Mouse (Mus musculus) lung, adult 2 months (tissue): ENCODE results near the gene 5830411N06Rik. TPM values are rescaled to one million over a fixed set of nuclear protein-coding genes. Genes with fewer than 3 reads are reported as not detected.

ENCODE experiments used
- DNase-seq: peaks from one replicate; pipeline ENCODE4 v3.0.0; 2022
- H3K4me1 ChIP-seq: fragments of 200-500 bp; 2 replicates; pipeline ENCODE4 v1.6.1; 2011; ENCODE audit warnings: low read length; ENCODE audit not compliant: control insufficient read depth, insufficient read depth
- H3K4me3 ChIP-seq: fragments of 200-500 bp; replicated peaks from 2 replicates; pipeline ENCODE3; 2011; ENCODE audit warnings: low read depth, mild to moderate bottlenecking, control low read depth, low read length; ENCODE audit errors: extremely low read depth
- CTCF ChIP-seq: fragments of 200-500 bp; IDR thresholded peaks from 2 replicates; pipeline ENCODE4 v1.5.1; 2011; ENCODE audit warnings: mild to moderate bottlenecking, low read length, control low read depth; ENCODE audit not compliant: insufficient read depth
- POLR2A ChIP-seq: fragments of 200-500 bp; IDR thresholded peaks from 2 replicates; pipeline ENCODE4 v1.6.1; 2011; ENCODE audit warnings: low read depth, mild to moderate bottlenecking, control low read depth, low read length, borderline replicate concordance; ENCODE audit errors: extremely low read depth
- WGBS: fragments of 180-500 bp; shearing (Covaris S2); methylation state at CpG from one replicate; pipeline ENCODE4 v1.1.7; 2018; 5-methylcytosine and 5-hydroxymethylcytosine counted together
- polyA plus RNA-seq: library from polyadenylated mRNA; depleted of rRNA; stranded (reverse); fragments of >200 nt; gene quantifications from 2 replicates; pipeline ENCODE4 v1.2.3, GENCODE M21; 2012; rRNA removed

The 5830411N06Rik gene
- polyA plus RNA-seq, 1 experiment, result 0.78 TPM

GRCm38 (mm10) chr7:140321135-140321534, 74.1 kb downstream of the 5830411N06Rik start:
- Histone ChIP-seq H3K4me1 (no peaks in the 10 kb centered on the region), H3K4me3 (no peak overlapping the region)
- no peak for DNase-seq
- TF ChIP-seq CTCF (no peak), POLR2A (no peak)

DNA sequence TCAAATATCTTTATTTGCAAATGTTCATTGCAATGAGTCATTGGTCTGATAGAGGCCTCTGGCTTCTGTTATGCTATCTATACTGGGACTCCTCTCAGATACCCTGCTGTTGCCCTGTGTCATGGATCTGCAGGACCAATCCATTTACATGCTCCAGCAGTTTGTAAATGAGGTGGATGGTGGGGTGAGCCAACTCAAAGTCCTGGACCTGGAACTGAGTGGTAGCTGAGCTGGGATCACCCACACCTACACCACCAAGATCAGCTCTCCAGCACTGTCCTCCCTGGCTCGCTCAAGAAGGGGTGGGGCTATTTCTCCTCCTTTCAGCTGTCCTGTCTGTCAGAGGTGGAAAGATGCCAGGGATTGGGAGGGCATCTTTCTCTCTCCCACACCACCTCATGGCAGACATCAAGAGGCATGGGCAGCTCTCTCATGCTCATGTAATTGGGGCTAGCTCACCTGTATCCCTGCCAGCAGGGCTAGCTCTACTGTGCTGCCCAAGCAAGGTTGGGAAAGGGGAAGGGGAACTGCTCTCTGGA, 82.8 kb downstream of the 5830411N06Rik start:
- Histone ChIP-seq H3K4me3 (no peak overlapping the region), H3K4me1 (no peaks in the 10 kb centered on the region)
- no peak for DNase-seq
- TF ChIP-seq CTCF (no peak), POLR2A (no peak)
- 28% methylated on average over 1 of the region's 1 CpGs for WGBS

GRCm38 (mm10) chr7:140333717-140334116, 86.6 kb downstream of the 5830411N06Rik start, which contains the start of gene Olfr527:
Gene Olfr527 (plus strand): TSS chr7:140334017.
- Histone ChIP-seq H3K4me3 (no peak within 1 kb of the TSS), H3K4me1 (no peaks in the 10 kb centered on the region)
- WGBS, result 82% methylated on average over 2 of the region's 2 CpGs
- no peak for DNase-seq
- TF ChIP-seq CTCF, result no peak
- TF ChIP-seq POLR2A, result no peak

Other genes starting within 250 kb of the 5830411N06Rik start
- 75.7 and 85.5 TPM in 2 replicates for gene Zfp511, start 210.9 kb upstream of the 5830411N06Rik start, polyA plus RNA-seq
- 19.4 and 25.3 TPM in 2 replicates for gene Tubgcp2, start 210.6 kb upstream of the 5830411N06Rik start, polyA plus RNA-seq
- not detected in 2 replicates for gene Msx3, start 198.2 kb upstream of the 5830411N06Rik start, polyA plus RNA-seq
- 0.20 and 0.27 TPM in 2 replicates for gene Caly, start 164.7 kb upstream of the 5830411N06Rik start, polyA plus RNA-seq
- not detected in 2 replicates for gene Prap1, start 153.9 kb upstream of the 5830411N06Rik start, polyA plus RNA-seq
- 20.4 and 27.3 TPM in 2 replicates for gene Fuom, start 144.8 kb upstream of the 5830411N06Rik start, polyA plus RNA-seq
- 6.7 and 11.2 TPM in 2 replicates for gene Paox, start 131.5 kb upstream of the 5830411N06Rik start, polyA plus RNA-seq
- 62.4 and 71.8 TPM in 2 replicates for gene Echs1, start 130.8 kb upstream of the 5830411N06Rik start, polyA plus RNA-seq
- gene Mtg1, start 109.7 kb upstream of the 5830411N06Rik start, polyA plus RNA-seq, result 14.7 and 18.2 TPM in 2 replicates
- gene Sprn, start 92.4 kb upstream of the 5830411N06Rik start, polyA plus RNA-seq, result 0.25 and 0.27 TPM in 2 replicates
- not detected in 2 replicates for gene Olfr522, start 82.5 kb upstream of the 5830411N06Rik start, polyA plus RNA-seq
- not detected in 2 replicates for gene Olfr523, start 74.1 kb upstream of the 5830411N06Rik start, polyA plus RNA-seq
- not detected in 2 replicates for gene Olfr524, start 41.3 kb upstream of the 5830411N06Rik start, polyA plus RNA-seq
- 1.7 and 2.8 TPM in 2 replicates for gene Cd163l1, start 29.0 kb upstream of the 5830411N06Rik start, polyA plus RNA-seq
- gene Olfr525, start 73.6 kb downstream of the 5830411N06Rik start, polyA plus RNA-seq, result not detected in 2 replicates
- not detected in 2 replicates for gene Olfr527, start 86.7 kb downstream of the 5830411N06Rik start, polyA plus RNA-seq
- 0.32 TPM in 1 of 2 replicates, not detected in the other for gene Olfr60, start 114.4 kb downstream of the 5830411N06Rik start, polyA plus RNA-seq
- not detected in 2 replicates for gene Olfr530, start 129.0 kb downstream of the 5830411N06Rik start, polyA plus RNA-seq
- not detected in 2 replicates for gene Olfr531, start 155.6 kb downstream of the 5830411N06Rik start, polyA plus RNA-seq
- not detected in 2 replicates for gene Olfr532, start 174.4 kb downstream of the 5830411N06Rik start, polyA plus RNA-seq
- not detected in 2 replicates for gene Olfr533, start 216.1 kb downstream of the 5830411N06Rik start, polyA plus RNA-seq
- not detected in 2 replicates for gene Olfr535, start 236.9 kb downstream of the 5830411N06Rik start, polyA plus RNA-seq